Mouse (Mus musculus) kidney, postnatal 14 days (tissue): ENCODE measurements around the gene Pald1.

ENCODE experiments used
- DNase-seq: peaks from one replicate; pipeline ENCODE4 v3.0.0; 2022; ENCODE audit warnings: mixed read lengths

Pald1 gene

DNA sequence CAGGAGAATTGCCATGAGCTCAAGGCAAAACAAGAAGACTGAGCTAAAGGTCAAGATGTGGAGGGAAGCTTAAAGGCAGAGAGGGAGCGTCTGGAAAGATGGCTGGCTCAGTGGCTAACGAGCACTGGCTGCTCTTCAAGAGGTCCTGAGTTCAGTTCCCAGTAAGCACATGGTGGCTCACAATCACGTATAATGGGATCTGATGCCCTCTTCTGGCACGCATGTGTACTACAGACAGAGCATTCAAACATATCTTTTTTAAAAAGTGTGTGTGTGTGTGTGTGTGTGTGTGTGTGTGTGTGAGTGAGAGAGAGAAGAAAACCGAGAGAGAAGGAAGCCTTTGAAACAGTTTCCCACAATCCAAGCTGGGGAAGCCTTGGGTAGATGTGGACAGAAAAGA, 19.1 kb upstream of the Pald1 start:
- DNase-seq: no peak

DNA sequence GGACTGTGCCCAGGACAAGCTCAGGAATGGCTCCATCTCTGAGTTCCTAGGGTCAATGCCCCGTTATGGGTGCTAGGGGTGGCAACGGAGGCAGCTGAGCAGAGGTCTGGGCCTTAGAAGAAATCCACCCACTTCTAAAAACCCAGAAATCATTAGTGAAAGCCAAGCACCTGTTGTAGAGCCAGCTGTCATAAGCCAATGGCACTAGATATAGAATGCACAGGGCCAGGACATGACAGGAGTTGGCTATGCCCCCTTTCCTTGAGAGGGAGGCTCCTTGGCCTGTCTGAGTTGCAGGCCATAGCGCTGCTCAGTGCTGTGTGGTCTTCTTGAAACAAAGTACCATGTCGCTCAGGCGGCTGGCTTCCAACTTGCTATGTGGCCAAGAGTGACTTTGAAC, 17.1 kb upstream of the Pald1 start:
- DNase-seq: no peak

- peak; percentile 81 for DNase-seq
These were observed 15.9 kb upstream of the Pald1 start for GRCm38 (mm10) chr10:61399156-61399734.

GRCm38 (mm10) chr10:61398125-61398524, 14.8 kb upstream of the Pald1 start:
- DNase-seq: no peak

DNA sequence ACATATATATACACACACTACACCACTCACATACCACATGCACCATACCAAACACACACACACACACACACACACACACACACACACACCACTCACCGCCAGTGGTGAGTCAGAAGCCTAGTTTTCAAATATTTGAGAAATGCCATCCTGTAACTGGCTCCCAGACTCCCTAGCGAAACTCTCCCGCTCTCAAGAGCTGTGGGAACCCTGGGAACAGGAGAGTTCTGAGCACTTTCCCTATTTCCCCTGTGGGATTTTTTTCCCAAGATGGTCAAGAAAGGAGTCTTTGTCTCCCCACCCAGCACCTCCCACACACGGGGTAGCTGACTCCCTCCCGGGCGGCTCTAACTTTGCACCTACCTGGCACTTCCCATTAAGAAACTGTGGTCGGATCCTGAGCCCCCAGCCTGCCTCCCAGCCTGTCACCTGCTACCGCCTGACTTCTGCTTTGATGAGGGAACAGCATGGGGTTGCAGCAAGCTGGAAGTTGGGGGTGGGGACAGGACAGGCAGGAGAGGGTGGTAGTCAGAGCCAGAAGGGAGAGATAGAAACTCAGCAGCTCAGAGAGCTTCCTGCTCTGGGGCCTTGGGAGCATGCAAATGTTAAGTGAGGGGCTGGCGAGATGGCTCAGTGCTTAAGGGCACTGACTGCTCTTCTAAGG, 11.3 kb upstream of the Pald1 start:
- no peak for DNase-seq

GRCm38 (mm10) chr10:61392584-61392983, 9.3 kb upstream of the Pald1 start:
- no peak for DNase-seq

DNA sequence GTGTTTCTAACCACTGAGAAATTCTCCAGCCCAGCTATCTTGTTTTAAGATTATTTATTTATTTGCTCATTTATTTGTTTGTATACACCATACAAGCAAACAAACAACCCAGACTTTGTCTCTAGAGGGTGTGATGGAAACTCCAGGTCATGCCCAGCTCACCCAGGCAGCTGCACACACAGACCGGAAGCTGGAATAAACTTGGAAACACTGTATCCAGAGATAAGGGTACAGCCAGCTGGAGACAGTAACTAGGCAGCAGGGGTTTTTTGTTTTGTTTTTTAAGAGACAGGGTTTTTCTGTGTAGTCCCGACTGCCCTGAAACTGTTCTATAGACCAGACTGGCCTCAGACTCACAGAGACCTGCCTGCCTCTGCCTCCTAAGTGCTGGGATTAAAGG, 6.8 kb upstream of the Pald1 start:
- no peak for DNase-seq

DNA sequence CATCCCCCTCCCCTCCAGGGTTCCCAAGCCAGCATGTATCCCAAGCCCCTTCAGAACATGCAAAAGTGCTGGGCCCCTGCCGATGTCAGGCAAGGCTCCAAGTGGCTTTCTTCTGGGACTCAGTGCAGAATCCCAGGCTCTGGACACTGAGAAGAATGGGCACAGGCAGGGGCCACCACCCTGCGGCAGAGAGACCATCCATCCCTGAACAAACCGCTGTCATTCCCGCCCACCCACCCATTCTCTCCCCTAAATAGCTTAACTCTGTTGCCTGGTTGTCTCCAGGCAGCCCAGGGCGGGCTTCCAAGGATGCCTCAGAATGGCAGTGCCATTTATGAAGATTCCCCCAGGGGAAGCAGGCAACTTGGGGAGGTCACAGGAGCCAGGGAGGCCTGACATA, 5.7 kb upstream of the Pald1 start:
- DNase-seq: no peak

- DNase-seq: no peak
These were observed 3.0 kb upstream of the Pald1 start for GRCm38 (mm10) chr10:61386284-61386683.

DNA sequence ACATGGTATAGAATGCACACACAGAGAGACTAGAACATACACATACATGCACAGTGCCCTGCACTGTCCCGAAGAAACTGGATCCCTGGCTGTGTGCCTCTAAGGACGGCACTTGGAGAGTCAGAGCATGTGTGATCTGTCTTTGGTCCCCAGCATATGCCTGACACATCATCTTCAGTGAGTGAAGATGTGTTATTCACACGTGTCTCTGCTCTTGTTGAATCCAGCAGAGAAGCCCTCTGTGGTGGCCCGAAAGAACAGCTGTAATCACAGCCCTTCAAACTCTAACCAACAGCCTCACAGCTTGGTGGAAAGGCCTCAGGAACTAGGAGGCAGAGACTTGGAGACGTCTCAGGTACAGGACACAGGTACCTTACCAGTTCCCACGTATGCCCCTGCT, 1.8 kb upstream of the Pald1 start:
- DNase-seq: no peak

GRCm38 (mm10) chr10:61383715-61384047, 351 bp upstream of the Pald1 start:
- no peak for DNase-seq

GRCm38 (mm10) chr10:61382281-61382731, 1.0 kb downstream of the Pald1 start:
- DNase-seq: no peak

GRCm38 (mm10) chr10:61381823-61382222, 1.5 kb downstream of the Pald1 start:
- DNase-seq: peak; percentile 56

DNA sequence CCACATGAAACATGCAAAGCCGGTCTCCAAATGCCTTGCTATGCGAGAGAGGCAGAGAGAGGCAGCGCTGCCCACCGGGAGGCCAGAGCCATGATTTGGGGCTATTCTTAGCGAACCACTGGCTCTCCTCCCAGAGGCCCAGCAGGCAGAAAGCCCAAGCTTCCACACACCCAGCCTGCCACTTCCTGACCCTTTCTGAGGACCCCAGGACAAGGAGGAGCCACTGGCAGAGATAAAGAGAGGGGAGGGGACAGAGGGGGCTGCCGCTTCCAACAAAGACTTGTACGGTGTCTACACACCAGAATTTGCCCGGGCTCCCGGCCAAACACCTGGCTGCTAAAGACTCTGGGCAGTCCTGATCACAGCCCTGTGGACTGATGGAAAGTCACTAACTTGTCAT, 3.1 kb downstream of the Pald1 start:
- DNase-seq: peak; percentile 77

GRCm38 (mm10) chr10:61379340-61380040, 3.8 kb downstream of the Pald1 start:
- no peak for DNase-seq

GRCm38 (mm10) chr10:61378698-61379097, 4.6 kb downstream of the Pald1 start:
- no peak for DNase-seq

DNA sequence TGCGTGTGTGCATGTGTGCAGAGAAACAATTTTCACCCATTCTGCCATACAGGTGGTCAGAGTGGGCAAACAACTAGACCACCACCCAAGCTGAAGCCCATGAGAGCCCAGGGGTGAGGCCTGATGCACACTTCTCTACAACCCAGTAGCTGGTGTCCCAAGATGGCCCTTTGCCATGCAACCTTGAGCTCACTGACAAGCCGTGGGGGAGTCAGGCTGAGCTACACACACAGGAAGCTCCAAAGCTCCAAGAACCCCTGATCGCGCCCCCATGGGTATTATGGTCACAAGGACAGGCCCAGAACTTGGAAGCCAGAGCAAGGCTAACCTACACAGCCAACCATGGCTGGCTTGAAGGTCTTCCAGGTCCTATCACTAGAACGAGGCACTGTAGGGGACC, 5.3 kb downstream of the Pald1 start:
- no peak for DNase-seq

GRCm38 (mm10) chr10:61374771-61375481, 8.4 kb downstream of the Pald1 start:
- no peak for DNase-seq

- peak; percentile 78 for DNase-seq
These were observed 9.3 kb downstream of the Pald1 start for GRCm38 (mm10) chr10:61374076-61374475.

DNA sequence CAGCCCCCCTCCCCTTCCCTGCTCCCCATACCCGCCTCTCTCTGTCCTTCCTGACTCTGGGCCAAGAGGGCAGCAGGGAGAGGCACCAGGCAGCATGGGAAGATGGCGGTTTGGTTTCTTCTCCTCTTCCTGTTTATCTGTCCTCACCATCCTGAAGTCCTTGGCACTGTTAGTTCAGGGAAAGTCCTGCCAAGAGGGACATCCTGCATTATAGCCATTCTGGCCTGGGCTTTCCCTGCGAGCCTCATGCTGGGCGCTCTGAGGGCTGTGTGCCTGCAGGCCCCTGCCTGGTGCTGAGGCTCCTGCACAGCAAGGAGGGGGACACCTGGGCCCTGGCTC, 10.8 kb downstream of the Pald1 start:
- no peak for DNase-seq

GRCm38 (mm10) chr10:61371884-61372584, 11.3 kb downstream of the Pald1 start:
- DNase-seq: no peak

DNA sequence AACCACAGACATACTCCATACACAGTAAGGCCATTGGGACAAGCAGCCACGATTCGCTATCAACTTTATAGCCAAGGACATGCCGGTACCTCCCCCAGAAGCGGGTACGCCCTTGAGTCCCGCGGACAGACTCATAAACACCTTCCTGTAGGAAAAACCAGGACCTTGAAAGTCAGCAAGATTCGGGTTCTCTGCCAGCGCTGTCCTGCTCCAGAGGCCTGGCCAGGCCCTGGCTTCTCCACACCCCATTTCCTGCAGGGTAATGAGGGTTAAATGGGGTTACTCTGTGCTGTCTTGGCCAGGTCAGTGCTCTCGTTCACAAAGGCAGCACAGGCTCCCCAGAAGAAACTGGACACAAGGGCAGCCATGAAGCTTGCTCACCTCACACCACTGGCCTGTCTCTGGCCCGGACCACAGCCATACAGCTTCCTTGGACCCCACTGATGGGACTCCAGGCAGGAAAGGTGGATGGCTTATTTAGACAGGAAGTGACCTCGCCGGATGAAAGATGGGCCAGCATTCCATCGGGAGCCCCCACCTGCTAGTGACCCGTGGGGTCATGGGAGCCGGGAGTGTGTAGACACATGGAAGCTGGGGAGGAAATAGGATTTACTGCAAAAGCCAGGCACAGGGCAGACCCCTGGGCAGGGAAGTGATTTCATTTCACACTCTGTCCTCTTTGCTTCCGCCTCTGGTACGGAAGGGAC, 12.9 kb downstream of the Pald1 start:
- DNase-seq: peak; percentile 81

GRCm38 (mm10) chr10:61369755-61370154, 13.6 kb downstream of the Pald1 start:
- DNase-seq: no peak
